Mouse (Mus musculus): ENCODE data around the gene She. TPM values are rescaled to one million over a fixed set of nuclear protein-coding genes. Genes with fewer than 3 reads are reported as not detected.
"Not testable (repeated sequence)": the region's sequence is repeated elsewhere in the genome, so short reads cannot be mapped to it uniquely, and the experiment has no call there.

Gene She
- polyA plus RNA-seq, 1 experiment from 2014 or later, result 3.1 TPM

- 86% methylated on average over 3 of the region's 3 CpGs for WGBS
- DNase-seq (ENCODE audit: low spot score) (no peak), ATAC-seq (ENCODE audit: insufficient number of reproducible peaks, low FRiP score, low TSS enrichment, low read depth) (no peak)
- H3K27me3 ChIP-seq (ENCODE audit: control insufficient read depth, insufficient read depth, low read length), result no peaks in the 10 kb centered on the region
- no peak overlapping the region for H3K27ac ChIP-seq (replicated peaks; ENCODE audit: low read depth, low read length)
- H3K9ac ChIP-seq (ENCODE audit: low read length), result no peak overlapping the region
- H3K36me3 ChIP-seq (ENCODE audit: control insufficient read depth, insufficient read depth, low read length), result no peaks in the 10 kb centered on the region
- H3K4me1 ChIP-seq (ENCODE audit: control insufficient read depth, insufficient read depth, low read length), result no peaks in the 10 kb centered on the region
- no peak overlapping the region for H3K4me3 ChIP-seq (ENCODE audit: low read depth, low read length)
- no peaks in the 10 kb centered on the region for H3K9me3 ChIP-seq (ENCODE audit: control insufficient read depth, low read length)
- H3K4me2 ChIP-seq (ENCODE audit: low read depth, severe bottlenecking), result no peak overlapping the region
These were observed 32.7 kb upstream of the She start for GRCm38 (mm10) chr3:89798518-89798917.

GRCm38 (mm10) chr3:89799476-89799875 is 31.7 kb upstream of the She start:
- Histone ChIP-seq H3K27me3 (ENCODE audit: control insufficient read depth, insufficient read depth, low read length) (no peaks in the 10 kb centered on the region), H3K4me3 (ENCODE audit: low read depth, low read length) (no peak overlapping the region), H3K4me1 (ENCODE audit: control insufficient read depth, insufficient read depth, low read length) (no peaks in the 10 kb centered on the region), H3K9me3 (ENCODE audit: control insufficient read depth, low read length) (no peaks in the 10 kb centered on the region), H3K9ac (ENCODE audit: low read length) (no peak overlapping the region), H3K4me2 (ENCODE audit: low read depth, severe bottlenecking) (peak overlapping the region; percentile 34), H3K36me3 (ENCODE audit: control insufficient read depth, insufficient read depth, low read length) (no peaks in the 10 kb centered on the region), H3K27ac (replicated peaks; ENCODE audit: low read depth, low read length) (no peak overlapping the region)
- peak; percentile 28 for DNase-seq (ENCODE audit: low spot score)
- no peak for ATAC-seq (ENCODE audit: insufficient number of reproducible peaks, low FRiP score, low TSS enrichment, low read depth)
- 4% methylated on average over 13 of the region's 13 CpGs for WGBS

- H3K4me1 ChIP-seq (ENCODE audit: control insufficient read depth, insufficient read depth, low read length), result not testable (repeated sequence)
These were observed 31.1 kb upstream of the She start for GRCm38 (mm10) chr3:89800078-89800477.

GRCm38 (mm10) chr3:89800774-89801506 is 30.2 kb upstream of the She start:
- DNase-seq (ENCODE audit: low spot score), result no peak
- Histone ChIP-seq H3K4me2 (ENCODE audit: low read depth, severe bottlenecking) (no peak overlapping the region), H3K4me3 (ENCODE audit: low read depth, low read length) (no peak overlapping the region), H3K9ac (ENCODE audit: low read length) (no peak overlapping the region), H3K9me3 (ENCODE audit: control insufficient read depth, low read length) (no peaks in the 10 kb centered on the region), H3K4me1 (ENCODE audit: control insufficient read depth, insufficient read depth, low read length) (no peaks in the 10 kb centered on the region), H3K36me3 (ENCODE audit: control insufficient read depth, insufficient read depth, low read length) (no peaks in the 10 kb centered on the region), H3K27ac (replicated peaks; ENCODE audit: low read depth, low read length) (no peak overlapping the region), H3K27me3 (ENCODE audit: control insufficient read depth, insufficient read depth, low read length) (no peaks in the 10 kb centered on the region)
- WGBS, result 61% methylated on average over 5 of the region's 5 CpGs
- ATAC-seq (ENCODE audit: insufficient number of reproducible peaks, low FRiP score, low TSS enrichment, low read depth), result no peak

More at GRCm38 (mm10) chr3:89800078-89800477, 31.1 kb upstream of the She start:
- H3K36me3 ChIP-seq (ENCODE audit: control insufficient read depth, insufficient read depth, low read length); DNase-seq (ENCODE audit: low spot score); ATAC-seq (ENCODE audit: insufficient number of reproducible peaks, low FRiP score, low TSS enrichment, low read depth); H3K4me2 ChIP-seq (ENCODE audit: low read depth, severe bottlenecking); H3K27me3 ChIP-seq (ENCODE audit: control insufficient read depth, insufficient read depth, low read length); H3K4me3 ChIP-seq (ENCODE audit: low read depth, low read length); H3K9ac ChIP-seq (ENCODE audit: low read length); H3K27ac ChIP-seq (replicated peaks; ENCODE audit: low read depth, low read length); H3K9me3 ChIP-seq (ENCODE audit: control insufficient read depth, low read length): not testable (repeated sequence)
- 36% methylated on average over 3 of the region's 3 CpGs for WGBS

- DNase-seq (ENCODE audit: low spot score), result no peak
- ATAC-seq (ENCODE audit: insufficient number of reproducible peaks, low FRiP score, low TSS enrichment, low read depth), result no peak
- H3K27ac ChIP-seq (replicated peaks; ENCODE audit: low read depth, low read length), result no peak overlapping the region
- H3K4me2 ChIP-seq (ENCODE audit: low read depth, severe bottlenecking), result no peak overlapping the region
- H3K36me3 ChIP-seq (ENCODE audit: control insufficient read depth, insufficient read depth, low read length), result no peaks in the 10 kb centered on the region
- 30% methylated on average over 3 of the region's 3 CpGs for WGBS
- no peaks in the 10 kb centered on the region for H3K4me1 ChIP-seq (ENCODE audit: control insufficient read depth, insufficient read depth, low read length)
- no peaks in the 10 kb centered on the region for H3K9me3 ChIP-seq (ENCODE audit: control insufficient read depth, low read length)
- H3K27me3 ChIP-seq (ENCODE audit: control insufficient read depth, insufficient read depth, low read length), result no peaks in the 10 kb centered on the region
- H3K9ac ChIP-seq (ENCODE audit: low read length), result no peak overlapping the region
- no peak overlapping the region for H3K4me3 ChIP-seq (ENCODE audit: low read depth, low read length)
These were observed 29.7 kb upstream of the She start for GRCm38 (mm10) chr3:89801507-89801847.

GRCm38 (mm10) chr3:89802876-89803275 is 28.3 kb upstream of the She start:
- Histone ChIP-seq H3K27ac (replicated peaks; ENCODE audit: low read depth, low read length) (no peak overlapping the region), H3K4me2 (ENCODE audit: low read depth, severe bottlenecking) (no peak overlapping the region), H3K4me1 (ENCODE audit: control insufficient read depth, insufficient read depth, low read length) (no peaks in the 10 kb centered on the region), H3K9me3 (ENCODE audit: control insufficient read depth, low read length) (no peaks in the 10 kb centered on the region), H3K27me3 (ENCODE audit: control insufficient read depth, insufficient read depth, low read length) (no peaks in the 10 kb centered on the region), H3K36me3 (ENCODE audit: control insufficient read depth, insufficient read depth, low read length) (no peaks in the 10 kb centered on the region), H3K4me3 (ENCODE audit: low read depth, low read length) (no peak overlapping the region), H3K9ac (ENCODE audit: low read length) (no peak overlapping the region)
- ATAC-seq (ENCODE audit: insufficient number of reproducible peaks, low FRiP score, low TSS enrichment, low read depth), result no peak
- DNase-seq (ENCODE audit: low spot score), result no peak
- 79% methylated on average over 15 of the region's 15 CpGs for WGBS

GRCm38 (mm10) chr3:89805179-89805578 is 26.0 kb upstream of the She start:
- H3K4me2 ChIP-seq (ENCODE audit: low read depth, severe bottlenecking), result no peak overlapping the region
- no peak for ATAC-seq (ENCODE audit: insufficient number of reproducible peaks, low FRiP score, low TSS enrichment, low read depth)
- no peak overlapping the region for H3K27ac ChIP-seq (replicated peaks; ENCODE audit: low read depth, low read length)
- WGBS, result 61% methylated on average over 4 of the region's 4 CpGs
- no peak overlapping the region for H3K9ac ChIP-seq (ENCODE audit: low read length)
- H3K4me1 ChIP-seq (ENCODE audit: control insufficient read depth, insufficient read depth, low read length), result no peaks in the 10 kb centered on the region
- no peaks in the 10 kb centered on the region for H3K9me3 ChIP-seq (ENCODE audit: control insufficient read depth, low read length)
- no peaks in the 10 kb centered on the region for H3K27me3 ChIP-seq (ENCODE audit: control insufficient read depth, insufficient read depth, low read length)
- DNase-seq (ENCODE audit: low spot score), result no peak
- no peaks in the 10 kb centered on the region for H3K36me3 ChIP-seq (ENCODE audit: control insufficient read depth, insufficient read depth, low read length)
- H3K4me3 ChIP-seq (ENCODE audit: low read depth, low read length), result no peak overlapping the region

GRCm38 (mm10) chr3:89806751-89807150 is 24.4 kb upstream of the She start:
- no peaks in the 10 kb centered on the region for H3K9me3 ChIP-seq (ENCODE audit: control insufficient read depth, low read length)
- no peaks in the 10 kb centered on the region for H3K27me3 ChIP-seq (ENCODE audit: control insufficient read depth, insufficient read depth, low read length)
- 88% methylated on average over 2 of the region's 2 CpGs for WGBS
- H3K9ac ChIP-seq (ENCODE audit: low read length), result no peak overlapping the region
- no peak overlapping the region for H3K4me2 ChIP-seq (ENCODE audit: low read depth, severe bottlenecking)
- H3K4me1 ChIP-seq (ENCODE audit: control insufficient read depth, insufficient read depth, low read length), result no peaks in the 10 kb centered on the region
- DNase-seq (ENCODE audit: low spot score) (no peak), ATAC-seq (ENCODE audit: insufficient number of reproducible peaks, low FRiP score, low TSS enrichment, low read depth) (no peak)
- no peak overlapping the region for H3K27ac ChIP-seq (replicated peaks; ENCODE audit: low read depth, low read length)
- H3K36me3 ChIP-seq (ENCODE audit: control insufficient read depth, insufficient read depth, low read length), result no peaks in the 10 kb centered on the region
- H3K4me3 ChIP-seq (ENCODE audit: low read depth, low read length), result no peak overlapping the region

GRCm38 (mm10) chr3:89807171-89807570 is 24.0 kb upstream of the She start:
- WGBS, result 94% methylated on average over 3 of the region's 3 CpGs
- no peaks in the 10 kb centered on the region for H3K27me3 ChIP-seq (ENCODE audit: control insufficient read depth, insufficient read depth, low read length)
- no peak overlapping the region for H3K4me3 ChIP-seq (ENCODE audit: low read depth, low read length)
- no peaks in the 10 kb centered on the region for H3K36me3 ChIP-seq (ENCODE audit: control insufficient read depth, insufficient read depth, low read length)
- no peak overlapping the region for H3K9ac ChIP-seq (ENCODE audit: low read length)
- no peak for ATAC-seq (ENCODE audit: insufficient number of reproducible peaks, low FRiP score, low TSS enrichment, low read depth)
- no peak for DNase-seq (ENCODE audit: low spot score)
- no peaks in the 10 kb centered on the region for H3K4me1 ChIP-seq (ENCODE audit: control insufficient read depth, insufficient read depth, low read length)
- no peak overlapping the region for H3K27ac ChIP-seq (replicated peaks; ENCODE audit: low read depth, low read length)
- H3K9me3 ChIP-seq (ENCODE audit: control insufficient read depth, low read length), result no peaks in the 10 kb centered on the region
- H3K4me2 ChIP-seq (ENCODE audit: low read depth, severe bottlenecking), result no peak overlapping the region
